Mouse (Mus musculus) gastrocnemius, adult 18-20 months (tissue): ENCODE data around the gene Nectin1. TPM values are rescaled to one million over a fixed set of nuclear protein-coding genes. Genes with fewer than 3 reads are reported as not detected.

Experiments
- DNase-seq: peaks from one replicate; pipeline ENCODE4 v3.0.0; 2021; ENCODE audit warnings: low spot score
- long read RNA-seq, 2 experiments: library from polyadenylated mRNA; stranded (forward); transcript quantifications; one replicate each; pipeline ENCODE4 v2.0.0; 2021
- total RNA-seq, 2 experiments: library from RNA; stranded (reverse); gene quantifications; 2 replicates each; pipeline ENCODE4 v1.2.3; 2021

The Nectin1 gene
- total RNA-seq = 1 to 10 TPM; 1.9 to 3.4 TPM
- long read RNA-seq, experiment 1, partial matches to known transcripts = 0 of 1 reads
- long read RNA-seq, experiment 1, other reads (novel, unspliced or antisense) = 1 of 1 reads
- long read RNA-seq, experiment 2 = 0 reads

DNA sequence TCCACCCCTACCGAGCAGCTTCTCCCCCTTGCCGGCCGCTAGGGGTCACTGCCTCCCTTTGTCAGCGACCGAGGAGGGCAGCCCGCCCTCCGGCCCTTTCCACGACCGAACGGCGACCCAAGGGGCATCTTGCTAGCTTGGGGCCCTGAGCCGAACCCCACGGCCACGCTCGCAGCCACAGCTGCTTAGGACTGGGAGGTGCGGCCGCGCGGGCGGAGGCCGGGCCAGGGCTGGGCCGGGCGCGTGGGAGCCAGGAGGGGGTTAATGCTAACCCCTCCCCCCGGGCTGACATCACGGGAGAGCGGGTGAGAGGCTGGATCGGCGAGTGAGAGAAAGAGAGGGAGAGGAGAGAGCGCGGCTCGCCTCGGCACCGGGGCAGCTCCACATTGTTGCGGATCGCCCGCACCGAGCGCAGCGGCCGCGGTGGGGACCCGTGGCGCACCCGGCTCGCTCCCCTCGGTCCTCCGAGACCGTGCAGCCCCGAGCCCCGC is at the start of gene Nectin1:
TSS of gene Nectin1 (plus strand) at position 338 of the 491 bp plus-strand sequence.
- peak; percentile 87 for DNase-seq

- no peak for DNase-seq
Measured at GRCm38 (mm10) chr9:43698080-43698712, 45.6 kb upstream of the Nectin1 start.

DNA sequence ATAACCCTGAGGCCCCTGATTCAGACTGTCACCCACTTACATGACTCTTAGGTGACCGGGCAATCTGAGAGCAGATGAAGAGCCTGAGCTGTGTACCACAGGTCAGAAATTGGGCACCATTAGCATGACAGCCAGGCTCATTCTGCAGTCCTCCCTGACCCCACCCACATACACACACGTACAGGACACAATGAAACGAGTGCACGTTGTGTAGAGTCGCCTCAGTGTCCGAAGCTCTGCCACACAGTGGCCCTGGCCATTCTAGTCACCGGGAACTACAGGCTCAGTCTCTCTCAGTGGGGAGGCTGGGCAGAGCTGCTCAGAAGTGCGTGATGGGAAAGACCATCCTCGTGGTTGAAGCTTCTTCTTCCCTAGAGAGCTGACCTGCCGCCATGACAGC is 44.9 kb upstream of the Nectin1 start:
- DNase-seq = no peak

- no peak for DNase-seq
Measured at GRCm38 (mm10) chr9:43699417-43700225, 44.2 kb upstream of the Nectin1 start.

GRCm38 (mm10) chr9:43700226-43700579 is 43.6 kb upstream of the Nectin1 start:
- DNase-seq = no peak

DNA sequence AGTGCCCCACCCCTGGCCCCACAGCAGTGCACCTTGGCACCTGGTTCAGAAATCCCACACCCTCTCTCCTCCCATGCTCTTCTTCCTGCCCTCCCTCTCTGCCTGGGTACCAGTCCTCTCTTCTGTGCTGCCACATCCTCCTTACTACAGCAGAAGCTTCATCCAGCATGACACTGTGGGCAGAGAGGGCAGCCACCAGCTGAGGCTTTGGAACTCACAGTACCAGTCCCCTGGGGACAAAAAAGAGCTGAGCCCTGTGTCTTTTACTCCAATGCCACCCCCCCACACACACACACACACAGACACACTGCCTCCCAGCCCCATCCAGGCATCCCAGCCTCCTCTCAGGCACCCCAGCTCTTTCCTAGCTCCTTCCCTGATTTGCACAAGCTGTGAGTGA is 42.0 kb upstream of the Nectin1 start:
- no peak for DNase-seq

- DNase-seq = no peak
Measured at GRCm38 (mm10) chr9:43707571-43707970, 36.2 kb upstream of the Nectin1 start.

DNA sequence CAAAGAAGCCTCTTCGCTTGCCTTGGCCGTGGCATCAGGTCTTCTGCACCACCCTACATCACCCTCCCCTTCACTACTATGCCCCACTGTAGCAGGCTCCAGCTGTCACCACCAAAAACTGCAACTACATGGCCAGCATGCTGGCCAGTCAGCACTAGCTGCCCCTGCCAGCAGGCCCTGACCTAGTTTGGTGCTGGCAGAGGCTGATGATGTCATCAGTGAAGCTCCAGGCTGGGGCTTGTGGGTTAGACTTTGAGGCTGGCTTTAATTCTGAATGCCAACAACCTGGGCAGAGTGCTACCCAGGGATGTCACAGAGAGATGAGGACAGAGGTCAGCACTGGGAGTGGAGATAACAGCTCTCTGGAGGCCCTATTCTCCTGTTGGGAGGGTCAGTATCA is 35.1 kb upstream of the Nectin1 start:
- DNase-seq = peak; percentile 14

- no peak for DNase-seq
Measured at GRCm38 (mm10) chr9:43713432-43713831, 30.4 kb upstream of the Nectin1 start.

- peak; percentile 61 for DNase-seq
Measured at GRCm38 (mm10) chr9:43719407-43719839, 24.4 kb upstream of the Nectin1 start.

GRCm38 (mm10) chr9:43720046-43720445 is 23.7 kb upstream of the Nectin1 start:
- no peak for DNase-seq

DNA sequence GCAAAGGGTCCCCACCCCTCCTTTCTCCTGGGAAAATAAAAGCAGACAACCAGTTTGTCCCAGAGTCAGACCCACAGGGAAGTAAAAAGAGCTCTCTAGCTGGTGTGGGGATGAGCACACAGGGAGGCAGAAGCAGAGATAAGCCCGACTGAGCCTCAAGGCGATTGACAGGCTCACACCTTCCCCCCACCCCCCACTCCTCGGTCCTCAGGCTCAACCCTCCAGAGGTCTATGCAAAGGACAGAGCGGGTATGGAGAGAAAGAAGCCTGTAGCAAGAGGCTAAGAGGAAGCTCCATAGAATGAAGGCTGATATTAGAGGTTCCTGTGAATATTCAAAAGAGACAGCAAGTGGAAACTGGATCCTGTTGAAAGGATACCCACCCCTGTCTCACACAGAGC is 19.7 kb upstream of the Nectin1 start:
- no peak for DNase-seq

GRCm38 (mm10) chr9:43729450-43730266 is 14.1 kb upstream of the Nectin1 start:
- no peak for DNase-seq

- DNase-seq = peak; percentile 64
Measured at GRCm38 (mm10) chr9:43730284-43731027, 13.3 kb upstream of the Nectin1 start.

DNA sequence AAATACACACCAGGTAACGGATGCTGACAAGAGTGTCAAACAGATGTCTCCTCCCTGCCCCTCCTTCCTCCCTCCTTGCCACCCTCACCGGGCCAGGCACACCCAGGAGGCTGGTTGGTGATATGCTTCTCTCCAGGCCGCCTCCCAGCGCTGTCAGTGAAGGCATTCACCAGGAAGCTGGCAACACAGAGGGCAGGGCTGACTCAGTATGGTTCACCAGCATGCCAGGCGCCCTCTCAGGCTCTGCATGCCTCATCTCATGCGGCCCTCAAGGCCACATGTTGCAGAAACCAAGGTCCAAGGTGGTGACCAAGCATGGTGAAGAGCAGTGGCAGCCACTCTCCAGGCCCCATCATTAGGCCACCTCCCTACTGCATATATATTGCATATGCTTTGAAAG is 11.9 kb upstream of the Nectin1 start:
- no peak for DNase-seq

DNA sequence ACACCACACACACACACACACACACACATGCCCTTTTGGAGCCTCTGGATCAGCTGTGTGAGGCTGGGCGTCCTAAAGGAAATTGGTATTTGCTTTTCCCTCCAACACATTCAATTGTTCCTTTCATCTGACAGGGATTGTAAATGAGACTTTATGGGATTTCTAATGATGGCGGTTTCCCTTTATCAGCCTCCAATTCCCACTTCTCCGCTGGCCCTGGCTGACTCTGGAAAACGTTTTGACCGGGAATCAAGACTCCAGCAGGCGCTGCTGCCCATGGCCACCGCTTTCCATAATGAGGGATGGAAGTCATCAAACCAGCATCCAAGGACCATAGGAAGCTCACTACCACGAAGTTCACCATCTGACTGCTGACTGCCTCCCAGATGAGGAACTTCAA is 11.1 kb upstream of the Nectin1 start:
- DNase-seq = no peak

DNA sequence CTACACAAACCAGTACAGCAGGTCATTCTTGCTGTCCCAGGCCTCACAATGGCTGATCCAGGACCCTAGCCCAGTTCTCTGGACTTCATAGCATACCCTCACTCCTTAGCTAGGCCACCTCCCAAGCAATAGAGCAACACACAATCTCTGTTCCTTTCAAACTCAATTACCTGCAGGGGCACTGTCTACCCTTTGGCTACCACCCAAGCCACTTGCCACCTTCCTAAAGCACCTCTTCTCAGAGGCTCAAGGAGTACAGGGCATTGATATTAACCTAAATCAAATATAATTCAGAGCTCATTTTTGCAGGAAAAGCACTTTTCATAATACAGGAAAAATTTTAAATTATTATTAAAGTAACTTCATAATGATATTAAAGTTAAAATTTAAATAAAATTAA is 8.8 kb upstream of the Nectin1 start:
- DNase-seq = no peak

DNA sequence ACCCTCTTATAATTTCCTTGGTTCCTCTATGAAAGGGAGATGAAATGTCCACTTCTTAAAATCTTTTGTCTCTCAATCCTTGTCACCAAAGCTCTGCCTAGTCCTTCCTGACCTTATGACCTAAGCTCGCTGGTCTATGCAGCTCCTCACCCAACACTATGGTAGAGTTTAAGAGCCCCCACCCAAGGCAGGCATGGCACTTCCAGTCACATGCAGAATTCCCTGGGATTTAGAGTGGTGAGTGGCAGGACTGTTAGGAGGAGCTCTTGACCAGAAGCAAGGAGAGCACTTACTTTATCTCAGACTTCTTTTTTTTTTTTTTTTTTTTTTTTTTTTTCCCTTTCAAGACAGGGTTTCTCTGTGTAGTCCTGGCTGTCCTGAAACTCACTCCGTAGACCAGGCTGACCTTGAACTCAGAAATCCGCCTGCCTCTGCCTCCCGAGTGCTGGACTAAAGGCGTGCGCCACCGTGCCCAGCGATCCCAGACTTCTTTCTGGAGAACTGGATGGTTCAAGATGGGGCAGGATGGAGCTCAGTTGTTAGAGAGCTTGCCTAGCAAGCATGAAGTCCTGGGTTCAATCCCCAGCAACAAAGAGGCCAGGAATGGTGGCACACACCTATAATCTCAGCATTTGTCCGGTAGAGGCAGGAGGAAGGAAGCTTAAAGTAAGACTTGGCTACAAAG is 7.6 kb upstream of the Nectin1 start:
- no peak for DNase-seq

GRCm38 (mm10) chr9:43737331-43737730 is 6.5 kb upstream of the Nectin1 start:
- no peak for DNase-seq

DNA sequence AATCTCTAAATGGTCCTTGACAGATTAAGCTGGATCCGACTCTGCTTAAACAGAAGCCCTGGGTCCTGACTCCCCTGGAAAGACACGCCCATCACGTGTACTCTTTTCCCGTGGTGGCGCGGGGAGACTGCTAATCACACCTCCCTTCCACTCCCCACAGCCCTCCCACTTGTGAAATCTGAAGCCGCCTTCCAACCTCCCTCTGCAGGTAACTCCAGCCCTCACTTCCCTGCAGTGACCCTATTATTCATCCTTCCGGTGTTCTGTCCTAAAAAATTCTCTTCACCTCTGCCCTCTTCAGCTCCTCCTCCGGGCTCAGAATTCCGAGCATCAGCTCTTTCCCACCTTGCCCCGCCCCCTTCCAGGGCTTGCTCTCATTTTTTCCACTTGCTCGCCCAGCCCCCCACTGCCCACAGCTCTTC is 5.9 kb upstream of the Nectin1 start:
- no peak for DNase-seq
